Mouse (Mus musculus): ENCODE measurements around the gene Olfr199.
"Not testable (repeated sequence)": the region's sequence is repeated elsewhere in the genome, so short reads cannot be mapped to it uniquely, and the experiment has no call there.

Olfr199 gene

GRCm38 (mm10) chr16:59219667-59220066 is at the start of gene Olfr199:
TSS of gene Olfr199 (minus strand) at chr16:59219767.
- not testable (repeated sequence) for DNase-seq (ENCODE audit: low spot score in 2 of 2)

DNA sequence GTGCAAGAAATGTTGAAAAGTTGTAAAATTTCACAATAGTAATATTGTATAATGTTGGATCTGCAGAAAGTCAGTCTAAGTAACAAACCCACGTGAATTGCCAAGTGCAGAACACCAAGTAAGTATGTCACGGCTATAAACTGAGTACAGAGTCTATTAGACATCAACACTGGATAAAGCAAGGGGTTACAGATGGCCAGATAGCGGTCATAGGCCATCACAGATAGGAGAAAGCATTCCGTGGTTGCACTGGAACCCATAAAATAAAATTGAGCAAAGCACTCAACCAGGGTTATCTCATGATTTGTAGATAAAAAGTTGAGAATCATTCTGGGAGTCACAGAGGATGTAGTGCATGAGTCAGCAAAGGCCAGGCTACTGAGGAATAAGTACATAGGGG is 49.5 kb upstream of the Olfr199 start:
- DNase-seq (ENCODE audit: low spot score in 2 of 2) = not testable (repeated sequence)

GRCm38 (mm10) chr16:59249684-59250083 is 30.1 kb upstream of the Olfr199 start:
- no peak for DNase-seq (ENCODE audit: low spot score in 2 of 2)

DNA sequence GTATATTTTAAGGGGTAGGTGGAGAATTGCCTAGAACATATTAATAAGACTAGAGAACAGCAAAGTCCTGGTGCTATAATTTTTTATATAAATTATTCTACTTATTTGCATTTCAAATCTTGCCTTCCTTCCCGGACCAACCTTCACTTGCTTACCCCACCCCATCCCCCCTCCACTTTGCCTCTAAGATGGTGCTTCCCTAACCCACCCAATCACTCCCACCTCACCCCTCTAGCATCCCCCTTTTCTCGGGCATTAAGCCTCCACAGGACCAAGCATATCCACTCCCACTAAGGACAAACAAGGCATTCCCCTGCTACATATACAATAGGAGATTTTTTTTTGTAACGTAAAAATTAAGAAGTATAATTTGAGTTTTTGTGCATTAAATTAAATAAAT is 1.7 kb downstream of the Olfr199 start:
- DNase-seq (ENCODE audit: low spot score in 2 of 2) = not testable (repeated sequence)

GRCm38 (mm10) chr16:59203433-59203832 is 16.1 kb downstream of the Olfr199 start, which contains the start of gene Olfr198:
TSS of gene Olfr198 (minus strand) at chr16:59203533.
- not testable (repeated sequence) for DNase-seq (ENCODE audit: low spot score in 2 of 2)

GRCm38 (mm10) chr16:59170354-59170753 is 49.2 kb downstream of the Olfr199 start, which contains the start of gene Olfr196:
TSS of gene Olfr196 (minus strand) at chr16:59170454.
- DNase-seq (ENCODE audit: low spot score in 2 of 2) = no peak

Data from spleen, postnatal 36 days (tissue).